Mouse (Mus musculus) cerebellum, postnatal 25 days (tissue): ENCODE measurements around the gene Slc25a4.

Source experiments
- DNase-seq, 2 experiments: peaks; one replicate each; pipeline ENCODE4 v3.0.0; 2021; ENCODE audit warnings: mixed read lengths in 2 of 2

Slc25a4 gene

DNA sequence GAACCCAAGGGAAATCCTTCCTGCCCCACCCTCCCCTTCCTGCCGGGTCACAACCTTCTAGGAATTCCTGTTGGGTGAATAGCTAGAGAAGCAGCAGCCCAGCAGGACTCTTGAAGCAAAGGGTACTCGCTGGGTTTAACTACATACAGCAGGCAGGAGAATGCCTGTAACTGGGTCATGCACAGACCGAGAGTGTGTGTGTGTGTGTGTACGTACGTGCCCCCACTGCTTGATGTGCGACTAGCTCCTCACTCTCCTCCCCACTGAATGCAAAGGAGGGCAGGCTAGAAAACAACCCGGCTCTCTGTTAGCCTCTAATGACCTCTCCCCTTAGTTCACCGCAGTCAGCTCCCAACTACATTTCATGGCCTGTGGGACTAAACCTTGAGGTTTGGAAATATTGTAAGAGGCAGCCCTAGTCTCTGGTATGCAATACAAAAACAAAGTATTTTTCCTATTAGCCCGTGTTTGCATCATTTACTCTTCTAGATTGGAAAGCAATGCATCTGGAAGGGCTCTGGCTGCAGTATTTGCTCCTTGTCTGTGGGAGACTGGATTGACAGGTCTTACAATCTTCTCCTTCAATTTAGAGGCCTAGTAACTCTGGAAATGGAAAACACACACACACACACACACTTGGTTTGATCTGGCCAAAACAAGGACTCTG is 6.0 kb downstream of the Slc25a4 start:
- no peak for DNase-seq

DNA sequence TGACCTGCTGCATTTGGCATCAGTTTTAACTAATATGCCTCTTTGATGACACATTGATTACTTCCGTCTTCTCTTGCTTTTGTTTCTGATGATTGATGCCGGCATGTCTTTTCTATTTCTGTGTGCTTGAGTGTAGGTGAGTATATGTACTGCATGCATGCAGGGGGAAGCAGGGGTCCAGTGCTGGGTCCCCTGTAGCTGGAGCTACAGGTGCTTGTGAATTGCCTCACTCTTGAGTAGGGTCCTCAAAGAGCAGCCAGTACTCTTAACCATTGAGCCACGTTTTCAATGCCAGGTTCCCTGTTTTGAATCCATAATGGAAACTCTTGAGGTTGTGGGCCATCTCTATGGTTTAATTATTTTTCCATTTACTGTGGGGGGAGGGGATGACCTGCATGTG is 6.8 kb downstream of the Slc25a4 start:
- no peak for DNase-seq

DNA sequence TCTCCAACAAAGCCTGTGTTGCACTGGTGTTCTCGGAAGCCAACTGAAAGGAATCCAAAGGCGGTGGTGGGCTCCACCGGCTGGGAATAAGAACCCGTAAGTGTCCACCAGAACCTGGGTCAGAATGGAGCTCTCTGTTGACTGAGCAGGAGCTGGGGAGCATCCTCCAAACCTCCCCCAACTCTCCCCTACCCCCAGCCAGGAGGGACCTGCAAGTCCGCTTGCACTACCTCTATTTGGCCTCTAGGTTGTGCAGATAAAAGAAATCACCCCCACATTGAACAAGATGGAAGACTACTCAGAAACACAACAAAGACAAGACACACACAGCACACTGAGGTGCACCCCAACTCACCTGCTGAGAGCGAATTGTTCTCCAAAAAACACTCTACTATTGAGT is 8.7 kb downstream of the Slc25a4 start:
- DNase-seq: no peak

DNA sequence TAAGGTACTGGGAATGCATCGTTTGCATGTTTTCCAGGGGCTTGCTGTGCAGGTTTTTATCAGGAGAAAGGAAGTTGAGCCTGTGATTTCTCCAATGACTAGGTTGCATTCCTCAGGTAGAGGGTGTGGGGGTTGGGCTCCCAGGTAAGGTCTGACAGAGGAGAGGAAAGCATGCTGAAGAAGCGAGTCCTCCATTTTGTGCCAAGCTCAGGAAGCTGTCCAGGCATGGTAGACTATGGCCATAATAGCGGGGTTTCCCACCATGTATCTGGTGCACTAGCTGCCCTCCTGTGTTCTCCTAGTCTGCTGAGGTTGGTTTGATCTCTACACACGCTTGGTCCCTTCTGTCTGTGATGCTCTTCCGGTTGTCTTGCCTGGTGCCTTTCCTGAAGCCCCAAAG is 13.4 kb downstream of the Slc25a4 start:
- DNase-seq: no peak

DNA sequence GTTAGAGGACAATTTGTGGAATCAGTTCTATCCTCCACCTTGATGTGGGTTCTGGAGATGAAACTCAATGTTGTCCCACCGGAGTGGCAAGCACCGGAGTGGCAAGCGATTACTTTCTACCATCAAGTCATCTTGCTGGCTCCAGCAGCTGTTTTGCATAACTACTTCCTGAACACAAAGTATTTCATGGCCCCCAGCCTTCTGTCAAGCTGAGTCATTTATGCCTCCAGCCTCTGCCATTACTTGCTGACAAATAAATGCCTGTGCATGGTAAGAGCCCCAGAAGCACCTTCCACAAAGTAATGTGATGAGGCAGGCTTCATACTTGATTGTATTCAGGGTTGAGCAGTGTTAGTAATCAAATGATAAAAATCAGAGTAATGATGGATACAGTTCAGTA is 14.2 kb downstream of the Slc25a4 start:
- no peak for DNase-seq

DNA sequence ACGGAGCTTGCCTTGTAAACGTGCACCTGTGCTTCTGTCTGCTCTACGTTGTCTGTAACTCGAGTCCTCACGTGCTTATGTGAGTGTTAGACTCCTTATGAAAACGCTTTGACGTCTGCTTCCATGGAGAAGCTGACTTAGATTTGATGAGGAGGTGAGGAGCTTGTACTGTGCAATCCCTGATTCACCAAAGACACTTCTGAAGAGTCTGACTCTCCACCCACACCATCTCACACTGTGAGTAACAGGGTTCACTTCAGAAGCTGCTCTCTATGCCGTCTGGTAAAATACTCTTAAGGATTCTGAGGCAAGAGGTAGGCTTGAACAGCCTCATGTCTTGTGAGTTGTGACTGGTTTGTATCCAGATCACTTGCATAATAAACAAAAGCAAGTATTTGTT is 18.0 kb downstream of the Slc25a4 start:
- DNase-seq: no peak

DNA sequence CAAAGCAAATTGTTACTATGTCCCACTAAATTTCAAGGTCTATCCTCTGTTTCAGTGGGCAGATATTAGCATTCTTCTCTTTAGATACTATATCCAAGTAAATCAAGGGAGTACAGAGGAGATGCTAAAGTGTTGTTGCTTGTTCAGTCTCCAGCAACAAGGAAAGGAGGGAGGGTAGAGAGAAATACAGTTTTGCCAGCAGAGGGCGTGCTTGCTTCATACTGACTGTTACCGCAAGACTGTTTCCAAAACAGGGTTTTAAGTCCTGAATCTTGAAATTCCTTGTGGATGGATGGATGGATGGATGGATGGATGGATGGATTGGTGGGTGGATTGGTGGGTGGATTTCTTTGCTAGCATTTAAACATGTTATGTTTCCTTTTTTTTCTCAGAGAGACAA is 25.7 kb downstream of the Slc25a4 start:
- DNase-seq: peak; percentile 59 to 81

DNA sequence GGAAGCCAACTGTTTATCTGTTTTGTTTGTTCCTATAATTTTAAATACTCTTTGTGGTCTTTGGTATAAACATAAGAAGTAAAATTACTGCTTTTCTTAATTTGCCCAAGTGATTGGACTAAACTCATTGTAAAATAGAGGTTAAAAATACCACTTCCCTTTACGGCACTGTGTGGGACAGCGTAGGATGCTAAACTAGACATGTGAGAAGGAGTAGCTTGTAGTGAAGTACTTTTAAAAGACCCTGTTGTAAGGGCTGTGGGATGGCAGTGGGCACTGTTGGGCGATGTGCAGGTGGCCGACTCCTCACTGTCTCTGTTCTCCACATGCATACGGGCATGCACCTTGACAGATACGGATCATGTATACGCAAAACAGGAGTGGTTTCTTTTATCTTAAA is 30.9 kb downstream of the Slc25a4 start:
- no peak for DNase-seq

DNA sequence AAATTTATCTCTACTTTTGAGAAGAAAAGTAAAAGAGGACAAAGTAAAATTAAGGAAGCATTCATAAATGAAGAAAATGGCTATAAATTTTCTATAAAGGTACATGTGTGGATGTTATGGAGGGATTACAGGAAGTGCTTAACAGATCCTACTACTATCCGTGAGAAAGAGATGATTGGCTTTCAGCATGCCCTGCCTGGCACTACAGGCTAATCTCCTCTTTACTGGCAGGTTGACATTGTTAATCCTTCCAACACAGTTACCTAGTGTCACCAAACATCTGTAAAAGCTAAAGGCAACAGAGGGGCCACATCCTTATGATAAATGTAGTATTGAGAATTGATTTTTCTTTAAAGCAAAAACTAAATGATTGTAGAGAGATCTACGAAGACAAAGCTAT is 37.4 kb downstream of the Slc25a4 start:
- no peak for DNase-seq

DNA sequence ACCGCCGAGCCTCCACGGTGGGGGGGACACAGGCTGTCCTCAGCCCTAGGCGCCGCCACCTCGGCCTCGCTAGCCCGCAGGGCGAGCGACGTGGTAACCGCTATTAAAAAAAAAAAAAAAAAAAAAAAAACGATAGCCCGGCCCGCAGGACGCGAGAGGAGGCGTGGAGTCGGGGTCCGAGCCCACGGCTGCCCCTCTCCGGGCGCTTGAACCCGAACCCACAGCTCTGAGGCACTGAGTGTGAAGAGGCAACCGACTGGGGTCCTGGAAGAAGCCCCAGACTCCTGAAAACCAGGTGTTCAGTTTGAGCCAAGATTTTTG is 47.3 kb downstream of the Slc25a4 start:
- no peak for DNase-seq

DNA sequence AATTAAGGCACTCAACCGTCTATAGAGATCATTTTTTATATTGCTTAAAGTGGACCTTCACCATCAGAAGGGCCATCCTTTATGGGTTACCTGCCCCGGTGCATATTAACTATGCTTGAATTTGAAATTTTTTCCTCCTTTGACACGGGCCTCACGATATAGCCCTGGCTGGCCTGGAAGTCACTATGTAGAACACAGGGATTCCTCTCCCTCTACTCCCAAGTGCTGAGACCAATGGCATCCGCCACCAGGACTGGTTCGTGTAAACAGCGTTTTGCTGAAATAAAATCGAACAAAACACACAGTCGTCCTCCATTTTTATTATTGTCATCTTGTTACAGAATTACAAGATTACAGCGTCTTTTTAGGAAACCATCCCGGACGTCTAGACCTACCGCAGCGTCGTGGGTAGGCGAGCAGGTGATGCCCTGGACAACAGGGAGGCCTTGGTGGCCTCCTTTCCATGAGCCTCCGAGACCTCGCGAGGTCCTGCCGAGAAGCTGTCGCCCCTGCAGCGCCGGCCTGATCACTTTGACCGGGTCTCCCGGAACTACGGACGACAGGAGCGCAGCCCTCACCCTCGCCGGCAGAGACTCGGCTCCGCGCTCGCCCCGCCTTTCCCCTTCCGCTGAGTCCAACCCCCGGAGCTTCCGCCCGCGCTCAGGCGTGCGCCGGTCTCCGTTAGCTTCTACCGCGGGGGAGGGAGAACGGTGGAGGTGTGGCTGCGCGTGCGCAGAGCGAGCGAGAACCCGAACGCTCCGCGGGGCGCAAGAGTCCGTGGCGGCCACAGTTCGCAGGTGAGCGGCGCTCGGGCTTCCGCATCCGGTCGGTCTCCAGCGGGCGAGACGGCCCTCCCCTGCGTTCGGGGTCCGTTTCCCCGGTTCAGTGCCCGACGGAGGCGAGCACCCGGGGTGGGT is 47.9 kb downstream of the Slc25a4 start:
- peak; percentile 98 to 99 for DNase-seq
